Mouse (Mus musculus) mouse trophoblast stem cell (cell line): ENCODE data around the gene Gm3646.

Experiments used
- in situ Hi-C, 2 experiments: fragments of 300-500 bp; cut with MseI, MboI; formaldehyde crosslinking; loops; 2 replicates in 1 of 2; 3 replicates in 1 of 2; pipeline ENCODE4 v1.15.1; 2025

Gene Gm3646

DNA sequence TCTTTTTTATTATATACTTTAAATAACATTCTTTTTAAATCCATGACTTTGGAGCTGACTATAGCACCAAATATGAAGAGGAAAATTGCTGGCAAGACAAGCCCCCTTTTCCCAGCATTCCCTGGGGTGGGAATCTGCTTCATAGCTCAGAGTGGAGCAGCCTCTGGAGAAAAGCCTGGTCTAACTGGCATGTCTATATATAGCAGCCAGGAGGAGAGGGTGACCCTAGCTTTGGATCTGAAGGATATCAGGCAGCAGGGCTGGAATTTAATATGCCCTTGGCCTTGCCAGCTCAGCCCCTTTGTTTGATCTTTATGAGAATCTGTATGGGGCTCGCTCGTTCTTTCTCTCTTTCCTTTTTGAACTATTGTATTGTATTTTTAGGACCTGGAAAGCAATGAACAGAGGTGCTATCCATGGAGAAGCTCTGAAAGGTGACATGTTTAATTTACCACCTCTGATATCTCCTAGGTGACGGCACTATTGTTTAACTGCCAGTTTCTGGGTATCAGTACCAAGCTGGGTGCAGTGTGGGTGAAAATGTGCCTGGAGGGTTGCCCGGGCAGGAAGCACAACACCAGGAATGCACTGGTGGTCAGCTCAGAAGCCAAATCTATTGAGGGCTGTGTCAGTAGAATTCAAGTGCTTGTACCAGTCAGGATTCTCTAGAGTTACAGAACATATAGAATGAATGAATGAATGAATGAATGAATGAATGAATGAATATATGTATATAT is at the start of gene Gm3646:
TSS of gene Gm3646 (minus strand) at position 90 of the 737 bp plus-strand sequence.
- in situ Hi-C loops, result no loop called here

DNA sequence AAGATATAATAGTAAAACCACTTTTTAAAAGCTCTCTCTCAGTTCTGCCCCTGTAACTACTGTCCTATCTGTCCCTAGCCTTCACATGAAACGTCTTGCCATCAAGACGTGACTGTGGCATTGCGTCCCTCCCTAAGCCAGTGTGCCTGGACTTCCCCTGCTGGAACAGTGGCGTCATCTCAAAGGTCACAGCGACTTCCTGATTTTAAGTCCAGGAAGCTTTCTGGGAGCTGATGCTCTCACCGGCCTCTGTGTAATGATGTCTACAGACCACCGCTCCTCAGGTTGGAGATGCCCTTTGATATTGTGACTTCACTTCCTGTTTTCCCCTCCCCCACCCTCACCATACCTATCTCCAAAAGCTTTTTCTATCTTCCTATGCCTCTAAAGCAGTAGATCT is 41.9 kb upstream of the Gm3646 start:
- in situ Hi-C loops, result no loop called here

DNA sequence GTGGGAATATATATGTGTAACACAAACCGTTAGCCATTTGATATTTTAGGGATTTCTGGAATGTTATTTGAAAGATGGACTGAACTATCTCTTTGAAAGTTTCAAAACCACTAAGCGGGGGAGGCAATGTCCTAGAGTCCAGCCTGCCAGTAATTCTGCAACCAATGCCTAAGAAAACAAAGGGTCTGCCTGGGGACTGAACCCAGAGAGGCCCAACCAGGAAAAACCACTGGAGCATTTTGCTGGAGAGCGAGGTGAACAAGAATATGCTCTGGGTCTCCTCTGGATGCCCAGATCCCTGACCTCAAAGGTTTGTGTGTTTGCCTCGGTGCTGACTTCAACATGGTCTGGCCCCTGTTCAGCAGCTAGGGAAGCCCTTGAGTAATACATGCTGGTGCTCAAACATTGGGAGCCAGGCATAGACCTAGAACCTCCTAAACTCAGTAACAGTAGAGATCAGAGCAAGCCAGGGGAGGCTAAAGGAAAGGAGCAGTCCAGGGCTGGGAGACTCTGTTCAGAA is 41.0 kb upstream of the Gm3646 start:
- in situ Hi-C loops, result no loop called here

DNA sequence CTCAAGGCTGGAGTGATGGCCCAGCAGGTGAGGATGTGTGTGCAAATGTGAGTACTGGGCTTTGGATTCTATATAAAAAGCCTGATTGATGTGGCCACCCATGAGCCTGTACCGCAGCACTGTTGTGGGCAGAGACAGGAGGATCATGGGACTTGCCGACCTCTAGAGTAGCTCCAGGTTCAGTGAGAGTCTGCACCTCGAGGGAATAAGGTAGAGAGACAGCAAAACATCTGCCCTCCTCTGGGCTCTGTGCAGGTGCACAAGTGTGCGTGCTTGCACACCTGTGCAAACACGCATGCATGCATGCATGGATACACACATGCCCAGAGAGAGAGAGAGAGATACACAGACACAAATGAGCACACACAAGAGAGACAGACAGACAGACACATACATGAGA is 38.2 kb upstream of the Gm3646 start:
- in situ Hi-C loops, result no loop called here

DNA sequence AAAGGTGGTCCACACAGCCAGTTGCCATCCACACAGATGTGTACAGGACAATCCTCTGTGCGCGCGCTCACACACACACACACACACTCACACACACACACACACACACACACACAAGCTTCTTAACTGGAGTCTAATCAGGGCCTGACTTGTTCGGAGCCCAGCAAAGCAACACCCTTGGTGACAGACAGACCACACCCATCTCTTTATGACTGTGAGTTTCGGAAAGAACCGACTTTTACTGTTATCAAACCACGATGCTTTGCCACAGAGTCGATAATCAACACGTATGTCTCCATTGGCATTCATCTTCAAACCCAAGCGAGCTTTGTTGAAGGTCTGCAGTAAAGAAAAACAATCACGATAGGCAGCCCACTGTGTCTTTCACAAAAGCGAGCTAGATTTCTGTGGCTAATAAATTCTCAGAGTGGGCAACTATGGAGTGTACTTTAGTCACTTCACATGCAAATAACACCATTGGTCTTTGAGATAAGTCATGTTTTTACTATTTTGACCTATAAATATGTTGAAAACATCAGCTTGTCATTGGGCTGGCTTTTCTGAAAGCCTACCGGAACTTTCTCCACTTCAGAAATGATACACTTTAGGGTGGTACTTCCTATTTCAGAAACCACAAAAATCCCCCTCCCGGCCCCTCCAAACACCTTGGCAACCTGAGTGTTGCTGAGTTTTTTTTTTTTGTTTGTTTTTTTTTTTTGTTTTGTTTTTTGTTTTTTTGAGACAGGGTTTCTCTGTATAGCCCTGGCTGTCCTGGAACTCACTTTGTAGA is 37.3 kb upstream of the Gm3646 start:
- in situ Hi-C loops, result no loop called here

DNA sequence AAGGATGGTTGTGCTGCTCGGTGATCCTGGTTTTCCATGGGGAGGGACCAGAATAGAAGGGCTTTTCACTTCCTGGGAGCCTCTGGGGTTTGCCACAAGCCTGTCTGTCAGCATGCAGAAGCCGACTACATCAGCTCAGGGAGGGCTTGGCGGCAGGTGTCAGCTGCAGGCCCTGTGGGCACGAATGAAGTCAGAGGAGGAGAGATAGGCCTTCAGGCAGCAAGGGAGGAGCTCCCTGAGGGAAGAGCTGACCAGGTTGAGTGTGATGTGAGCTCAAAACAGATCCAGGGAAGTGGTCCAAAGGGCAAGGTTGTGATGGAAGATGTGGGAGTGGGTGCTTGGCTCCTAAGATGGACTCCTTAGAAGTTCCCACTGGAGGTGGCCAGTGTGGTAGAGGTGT is 35.7 kb upstream of the Gm3646 start:
- in situ Hi-C loops, result no loop called here

DNA sequence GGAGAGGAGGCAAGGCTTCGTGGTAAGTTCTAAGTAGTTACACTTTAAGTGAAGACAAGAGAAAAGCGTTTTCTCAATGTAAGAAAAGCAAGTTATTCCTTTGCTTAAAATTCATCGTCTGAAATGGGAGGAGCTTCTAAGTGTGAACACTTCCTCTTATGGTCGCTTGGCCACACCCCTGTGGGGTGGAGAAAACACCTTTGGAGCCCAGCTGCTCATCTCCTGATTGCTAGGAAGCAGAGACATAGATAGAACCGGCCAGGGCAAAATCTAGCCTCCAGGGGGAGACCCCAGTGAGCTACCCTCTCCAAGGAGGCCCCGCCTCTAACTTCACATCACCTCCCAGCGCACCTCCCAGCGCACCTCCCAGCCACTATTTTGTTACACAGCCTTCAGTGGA is 34.7 kb upstream of the Gm3646 start:
- in situ Hi-C loops, result no loop called here

DNA sequence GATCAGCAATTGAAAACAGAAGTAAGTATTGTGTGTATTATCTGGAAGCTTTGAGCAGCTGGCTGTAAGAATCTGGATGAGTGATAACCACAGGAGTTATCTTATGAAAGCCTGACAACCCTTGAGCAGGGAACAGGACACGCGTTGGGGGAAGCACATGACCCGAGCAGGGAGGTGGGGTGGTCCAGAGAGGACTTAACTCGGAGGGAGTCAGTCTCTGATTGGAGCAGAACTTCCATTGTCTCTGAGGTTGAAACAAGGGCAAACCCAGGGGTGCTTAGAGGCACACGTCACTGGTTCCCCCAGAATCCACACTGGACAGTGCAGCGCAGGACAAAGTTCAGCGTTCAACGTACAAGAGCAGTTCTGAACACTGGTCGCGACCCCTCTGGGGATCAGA is 34.1 kb upstream of the Gm3646 start:
- in situ Hi-C loops, result no loop called here

DNA sequence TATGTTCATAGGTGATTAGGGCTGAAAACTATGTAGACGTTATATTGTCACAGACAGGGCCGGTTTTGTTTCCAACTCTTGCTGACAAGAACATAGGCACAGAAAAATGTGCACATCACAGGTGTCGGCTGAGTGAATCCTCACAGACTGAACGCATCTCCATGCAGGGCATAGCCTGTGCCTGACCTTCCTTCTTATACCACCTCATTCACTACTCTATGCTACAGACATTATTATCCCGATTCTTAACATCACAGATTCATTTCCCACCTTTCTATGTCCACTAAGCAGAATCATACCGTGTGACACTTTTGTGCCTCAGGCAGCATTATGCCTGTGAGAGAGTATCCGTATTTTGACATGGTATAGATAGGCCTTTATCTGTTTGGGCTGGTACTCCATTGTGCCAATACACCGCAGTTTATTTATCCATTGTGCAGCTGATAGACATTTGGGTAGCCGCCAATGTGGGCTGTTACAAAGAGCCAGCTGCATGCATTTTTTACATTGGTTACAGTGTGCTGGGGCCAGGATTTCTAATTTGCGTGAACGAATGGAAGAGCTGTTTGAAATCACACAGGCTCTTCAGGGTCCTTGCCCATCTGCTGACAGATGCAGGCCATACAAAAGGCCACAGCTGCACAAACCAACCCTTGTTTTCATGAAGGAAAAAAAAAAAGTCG is 33.5 kb upstream of the Gm3646 start:
- in situ Hi-C loops, result no loop called here

DNA sequence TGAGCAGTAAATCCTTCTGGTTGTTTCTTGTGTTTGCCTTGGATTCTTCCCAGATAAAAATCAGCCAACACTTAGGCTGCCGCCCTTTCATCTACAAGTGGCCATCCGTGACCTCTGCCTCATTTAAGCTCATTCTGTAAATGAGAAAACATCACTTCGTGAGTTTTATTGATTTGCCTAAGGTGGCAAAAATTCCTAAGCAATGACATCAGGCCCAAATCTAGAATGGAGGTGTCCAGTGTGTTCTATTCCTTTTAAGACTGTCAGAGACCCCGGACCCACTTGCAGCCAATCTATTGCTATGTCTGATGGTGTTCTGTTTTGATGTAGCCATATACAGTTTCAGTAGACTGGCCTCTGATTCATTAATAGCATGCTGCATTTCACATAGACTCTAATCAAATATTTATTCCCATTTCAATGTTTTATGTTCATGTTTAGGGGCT is 26.5 kb upstream of the Gm3646 start:
- in situ Hi-C loops, result no loop called here

DNA sequence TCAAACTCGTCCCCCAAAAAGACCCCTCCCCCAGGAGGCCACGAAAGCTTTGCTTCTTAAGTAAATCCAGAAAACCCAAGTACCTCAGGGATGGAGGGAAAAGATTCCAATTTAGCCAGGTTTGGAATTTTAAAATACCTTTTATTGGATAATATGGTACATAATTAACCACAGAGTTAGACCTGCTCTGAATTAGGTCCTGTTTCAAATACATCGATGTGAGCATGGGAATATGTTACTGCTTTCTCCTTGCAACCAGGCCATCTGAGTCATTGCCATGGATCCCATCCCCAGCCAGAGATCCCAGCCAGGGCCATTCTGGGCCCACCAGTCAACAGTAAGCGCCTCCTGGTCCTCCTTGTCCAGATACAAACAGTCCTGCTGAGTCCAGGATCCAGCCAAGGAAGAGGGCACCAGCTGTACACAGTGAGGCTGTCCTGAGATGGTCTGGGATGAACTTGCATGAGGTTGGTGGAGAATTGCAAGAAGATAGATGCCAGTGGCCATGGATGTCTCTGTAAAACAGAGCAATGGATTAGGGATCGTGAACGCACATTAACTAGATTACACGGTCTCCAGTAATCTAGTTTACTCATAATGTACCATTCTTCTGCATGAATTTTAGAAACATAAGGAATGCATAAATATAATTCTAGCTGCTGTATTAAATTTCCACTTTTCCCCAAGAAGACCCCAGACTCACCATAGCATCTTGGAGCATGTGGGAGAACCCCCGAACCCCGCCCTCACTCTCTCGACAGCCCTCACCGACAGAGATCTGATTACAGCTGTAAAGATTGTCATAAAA is 25.9 kb upstream of the Gm3646 start:
- in situ Hi-C loops, result no loop called here

DNA sequence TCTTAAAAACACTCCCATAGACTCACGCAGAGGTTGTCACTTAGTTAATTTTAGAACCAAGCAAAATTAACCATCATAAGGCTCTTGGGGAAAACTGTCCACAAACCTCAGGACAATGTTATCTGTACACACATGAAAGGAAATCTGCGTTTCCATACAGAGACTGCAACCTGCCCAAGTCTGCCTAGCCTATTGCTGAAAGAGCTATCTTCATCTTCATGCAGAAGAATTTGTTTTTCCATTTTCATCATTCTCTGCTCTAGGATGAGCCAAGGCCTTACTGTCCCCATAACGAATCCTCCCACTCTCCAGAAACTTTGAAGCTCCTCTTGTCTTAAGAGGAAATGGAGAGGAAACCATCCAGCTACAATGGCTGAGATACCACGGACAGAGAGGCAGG is 19.8 kb upstream of the Gm3646 start:
- in situ Hi-C loops, result no loop called here

DNA sequence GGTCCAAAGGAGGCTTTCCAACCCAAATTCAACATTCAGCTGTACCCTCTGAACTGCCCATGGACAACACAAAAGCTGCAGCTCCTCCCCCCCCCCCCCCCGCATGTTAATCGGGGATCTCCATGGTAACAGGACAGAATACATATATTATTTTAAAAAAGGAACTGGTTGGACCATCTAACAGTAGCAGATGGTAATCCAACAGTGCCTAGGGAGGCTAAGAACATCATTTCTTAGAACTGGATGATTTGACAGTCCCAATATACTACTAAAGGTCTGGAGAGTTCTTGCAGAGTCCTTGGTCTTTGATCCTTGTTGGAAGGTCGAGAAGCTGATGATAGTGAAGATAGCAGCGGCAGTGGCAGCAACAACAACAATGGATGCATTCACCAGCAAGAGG is 19.1 kb upstream of the Gm3646 start:
- in situ Hi-C loops, result no loop called here

DNA sequence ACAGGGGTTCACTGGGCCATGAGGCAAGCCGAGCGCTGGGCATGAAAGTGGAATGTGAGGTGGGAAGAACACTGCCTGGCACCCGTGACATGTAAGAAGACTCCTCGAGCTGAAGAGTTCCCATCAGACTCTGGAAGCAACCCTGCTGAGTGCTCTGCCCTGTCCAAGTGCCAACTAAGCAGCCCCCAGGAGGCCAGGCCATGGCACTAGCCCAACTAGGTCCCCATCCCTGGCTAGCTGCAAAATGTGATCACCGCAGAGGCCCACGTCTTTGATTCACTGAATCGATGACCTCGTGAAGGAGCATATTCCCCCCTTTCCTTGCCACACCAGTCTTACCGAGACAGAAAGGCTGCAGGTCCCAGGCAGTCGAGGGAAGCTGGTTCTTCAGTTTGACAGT is 14.5 kb upstream of the Gm3646 start:
- in situ Hi-C loops, result no loop called here

DNA sequence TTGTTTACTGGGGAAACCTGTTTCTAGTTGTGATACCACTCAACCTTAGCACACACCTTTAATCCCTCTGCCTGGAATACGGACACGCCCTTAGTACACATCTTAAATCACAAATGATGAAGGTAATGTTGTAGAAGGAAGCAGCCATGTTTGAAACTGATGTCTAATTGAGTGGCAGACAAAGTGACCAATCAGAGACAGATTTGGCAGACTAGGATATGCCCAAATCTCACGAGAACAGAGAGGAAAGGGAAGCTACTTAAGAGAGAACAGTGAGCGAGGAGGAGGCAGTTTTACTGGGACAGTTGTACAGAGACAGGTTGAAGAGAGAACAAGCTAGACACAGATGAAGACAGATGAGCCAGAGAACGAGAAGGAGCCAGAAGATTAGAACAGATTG is 10.6 kb upstream of the Gm3646 start:
- in situ Hi-C loops, result no loop called here

DNA sequence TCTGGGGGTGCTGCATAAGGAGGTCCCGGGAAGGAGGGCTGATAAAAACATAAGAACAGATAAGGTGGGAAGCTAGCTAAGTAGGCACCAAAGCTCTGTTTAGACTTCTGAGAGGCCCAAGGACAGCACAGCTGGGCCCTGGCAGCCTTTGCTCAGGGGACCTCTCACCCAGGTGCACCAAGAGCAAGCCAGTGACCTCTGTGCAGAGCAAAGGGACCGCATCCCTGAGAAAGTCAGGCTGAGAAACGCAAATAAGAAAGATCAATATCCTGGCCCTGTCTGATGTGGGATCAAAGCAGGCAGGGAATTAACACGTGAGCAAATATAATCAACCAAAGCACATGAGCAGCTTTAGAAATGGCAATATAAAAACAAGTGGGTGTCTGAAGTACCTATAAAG is 7.9 kb upstream of the Gm3646 start:
- in situ Hi-C loops, result no loop called here

DNA sequence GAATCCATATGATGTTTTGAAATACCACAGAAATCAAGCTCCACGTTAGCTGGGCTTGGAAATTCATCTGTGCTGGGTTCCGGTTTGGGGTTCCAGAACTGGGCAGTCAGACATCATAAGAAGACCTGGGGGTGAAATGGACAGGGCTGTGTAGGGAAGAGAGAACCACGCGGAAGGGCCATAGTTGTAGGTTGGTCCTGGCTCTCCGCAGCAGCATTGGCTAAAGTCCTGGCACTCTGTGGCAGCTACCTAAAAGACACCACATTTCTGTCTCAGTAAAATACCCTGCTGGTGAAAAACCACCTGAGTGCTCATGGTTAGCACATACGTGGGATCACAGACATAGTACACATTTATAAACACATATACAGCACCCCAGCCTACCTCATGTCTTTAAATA is 343 bp downstream of the Gm3646 start:
- in situ Hi-C loops, result no loop called here

DNA sequence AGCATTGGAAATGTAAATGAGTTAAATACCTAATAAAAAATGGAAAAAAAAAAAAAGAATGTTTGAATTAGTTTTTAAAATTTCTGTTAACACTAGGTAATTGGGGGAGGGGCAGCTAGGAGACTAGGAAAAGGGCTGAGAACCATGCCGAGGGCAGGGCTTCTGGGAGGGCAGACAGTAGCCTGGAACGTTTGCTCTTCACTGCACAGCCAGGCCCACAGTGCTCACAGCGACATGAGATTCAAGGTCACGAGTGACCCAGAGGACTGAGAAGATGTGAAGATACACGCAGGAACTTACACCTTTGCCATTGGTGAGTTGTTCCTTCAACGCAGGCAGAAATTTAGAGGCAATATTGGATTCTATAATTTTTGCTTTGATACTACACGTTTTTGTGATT is 2.2 kb downstream of the Gm3646 start:
- in situ Hi-C loops, result no loop called here

DNA sequence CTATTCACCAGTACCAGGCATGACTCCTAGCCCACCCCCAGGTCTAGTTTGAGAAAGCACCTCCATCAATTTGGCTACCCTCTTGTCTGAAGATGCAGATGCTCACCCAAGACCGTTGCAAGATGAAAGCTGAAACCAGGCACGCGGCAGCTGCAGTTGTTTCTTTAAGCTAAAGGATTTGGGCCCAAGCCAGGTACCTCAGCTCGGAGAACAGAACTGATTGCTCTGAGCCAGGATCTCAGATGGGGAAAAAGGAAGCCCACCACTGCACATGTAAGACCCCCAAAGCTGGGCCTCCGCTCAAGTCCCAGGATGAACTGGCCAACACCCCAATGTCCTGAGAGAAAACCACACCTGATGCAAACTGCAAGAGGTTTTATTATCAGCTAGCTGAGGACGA is 7.6 kb downstream of the Gm3646 start:
- in situ Hi-C loops, result no loop called here

DNA sequence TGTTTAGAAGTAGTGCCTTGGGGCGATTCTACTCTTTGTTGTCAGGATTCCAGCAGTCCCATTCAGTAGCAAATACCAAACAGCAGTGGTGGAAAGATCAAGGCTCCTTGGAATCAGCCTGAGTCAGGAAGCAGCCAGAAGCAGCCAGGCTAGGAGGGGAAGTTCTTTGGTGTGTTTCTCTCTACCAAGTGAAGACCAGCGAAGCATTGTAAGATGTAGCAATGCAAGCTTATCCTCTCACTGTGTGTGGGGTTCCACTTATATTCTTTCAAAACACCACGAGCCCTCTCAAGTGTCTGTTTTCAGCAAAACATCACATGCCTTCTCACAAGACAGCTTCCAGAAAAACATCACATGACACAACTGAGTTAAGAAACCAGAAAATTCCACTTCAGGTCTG is 8.4 kb downstream of the Gm3646 start:
- in situ Hi-C loops, result no loop called here

DNA sequence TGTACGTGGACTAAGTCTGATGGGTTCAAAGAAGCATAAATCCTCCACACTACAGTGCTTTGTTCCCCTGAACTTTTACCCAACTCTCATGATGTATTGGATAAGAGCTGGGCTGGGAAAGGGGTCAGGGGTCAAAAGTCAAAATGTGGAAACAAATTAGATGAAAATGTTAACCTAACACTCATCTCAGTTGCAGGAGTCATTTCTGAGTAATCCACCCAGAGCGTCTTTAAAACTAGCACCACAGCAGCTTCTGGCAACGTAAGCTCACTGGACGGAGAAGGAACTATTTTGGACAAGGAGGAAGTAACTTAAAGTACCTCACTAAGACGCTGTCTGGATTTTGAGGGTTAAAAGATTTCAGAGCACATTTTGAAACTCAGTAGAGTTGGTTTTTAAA is 20.5 kb downstream of the Gm3646 start:
- in situ Hi-C loops, result no loop called here

DNA sequence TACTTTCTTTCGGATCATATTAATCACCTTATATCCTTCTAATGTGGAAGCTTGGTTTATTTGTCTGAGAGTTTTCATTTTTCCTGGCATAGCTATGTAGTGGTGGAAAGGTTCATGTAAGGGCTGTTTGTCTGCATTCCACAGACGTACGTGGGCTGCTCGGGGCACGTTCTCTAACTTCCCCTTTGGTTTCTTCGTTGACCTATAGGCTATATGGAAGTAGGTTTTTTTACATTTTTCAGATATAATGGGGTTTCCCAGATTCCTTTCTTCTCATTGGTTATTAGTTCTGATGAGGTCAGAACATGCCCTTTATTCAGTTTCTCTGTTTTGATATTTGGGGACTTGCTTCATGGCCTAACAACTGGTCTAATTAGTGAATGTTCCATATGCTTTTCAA is 23.3 kb downstream of the Gm3646 start:
- in situ Hi-C loops, result no loop called here
